Mouse (Mus musculus): ENCODE results near the gene Rpf2.

GRCm38 (mm10) chr10:40185956-40186355 lies 60.9 kb downstream of the Rpf2 start:
- no peak for TF ChIP-seq MAFK (IDR thresholded peaks at IDR 0.05; ENCODE audit: borderline replicate concordance, low read depth, low read length)
- TF ChIP-seq USF1 (IDR thresholded peaks at IDR 0.05; ENCODE audit: low read depth, low read length), result no peak
- TF ChIP-seq POLR2A (IDR thresholded peaks at IDR 0.05; ENCODE audit: control insufficient read depth in 1 of 2, insufficient read depth in 1 of 2, low read depth in 1 of 2, low read length in 2 of 2, poor library complexity in 1 of 2), result no peak
- no peak for TF ChIP-seq GATA1 (IDR thresholded peaks at IDR 0.05; ENCODE audit: low read depth, low read length)
- no peak for TF ChIP-seq NELFE (IDR thresholded peaks at IDR 0.05; ENCODE audit: low read depth, low read length)
- no peak for TF ChIP-seq EP300 (IDR thresholded peaks at IDR 0.05; ENCODE audit: low read depth in 1 of 2, low read length in 2 of 2)
- TF ChIP-seq CTCF (IDR thresholded peaks at IDR 0.05 in 2 of 3, conservative IDR thresholded peaks at IDR 0.05 in 1 of 3; ENCODE audit: control insufficient read depth in 1 of 3, insufficient read depth in 1 of 3, low read depth in 2 of 3, low read length in 3 of 3, poor library complexity in 1 of 3, severe bottlenecking in 1 of 3), result no peak

All from MEL (cell line).